Mouse (Mus musculus) neural tube, embryonic 15.5 days (tissue): ENCODE measurements around the gene Peak1. TPM values are rescaled to one million over a fixed set of nuclear protein-coding genes. Genes with fewer than 3 reads are reported as not detected.
"Not testable (repeated sequence)": the region's sequence is repeated elsewhere in the genome, so short reads cannot be mapped to it uniquely, and the experiment has no call there.

Experiments
- ATAC-seq: fragments of 200-750 bp; cut with Nextera tagmentation; 2 replicates; pipeline ENCODE4 v1.8.0; 2017; ENCODE audit warnings: mild to moderate bottlenecking, moderate TSS enrichment, moderate library complexity; ENCODE audit not compliant: low FRiP score
- H3K27ac ChIP-seq: fragments of 300-500 bp; sonication (generic); replicated peaks from 2 replicates; pipeline ENCODE4 v1.5.1; 2015; ENCODE audit warnings: mild to moderate bottlenecking, inconsistent platforms
- H3K27me3 ChIP-seq: fragments of 300-500 bp; sonication (generic); replicated peaks from 2 replicates; pipeline ENCODE4 v1.6.1; 2015; ENCODE audit warnings: inconsistent platforms
- H3K36me3 ChIP-seq: fragments of 300-500 bp; sonication (generic); 2 replicates; pipeline ENCODE4 v1.6.1; 2015; ENCODE audit warnings: inconsistent platforms
- H3K4me1 ChIP-seq: fragments of 300-500 bp; sonication (generic); 2 replicates; pipeline ENCODE4 v1.6.1; 2015; ENCODE audit warnings: inconsistent platforms
- H3K4me2 ChIP-seq: fragments of 300-500 bp; sonication (generic); 2 replicates; pipeline ENCODE4 v1.6.1; 2015; ENCODE audit warnings: inconsistent platforms, mild to moderate bottlenecking, moderate library complexity
- H3K4me3 ChIP-seq: fragments of 300-500 bp; sonication (generic); replicated peaks from 2 replicates; pipeline ENCODE4 v1.5.1; 2015; ENCODE audit warnings: mild to moderate bottlenecking, inconsistent platforms
- H3K9ac ChIP-seq: fragments of 300-500 bp; sonication (generic); replicated peaks from 2 replicates; pipeline ENCODE4 v1.6.1; 2015; ENCODE audit warnings: mild to moderate bottlenecking, inconsistent platforms
- H3K9me3 ChIP-seq: fragments of 300-500 bp; sonication (generic); replicated peaks from 2 replicates; pipeline ENCODE4 v1.6.1; 2016; ENCODE audit warnings: inconsistent platforms
- WGBS: fragments of 180-500 bp; shearing (Covaris S2); methylation state at CpG from one replicate; pipeline ENCODE4 v1.1.7; 2015; ENCODE audit warnings: mixed read lengths; 5-methylcytosine and 5-hydroxymethylcytosine counted together
- polyA plus RNA-seq: library from polyadenylated mRNA; unstranded; fragments of >200 nt; fragmentation: Nextera tagmentation; extraction: Ambion mirVana; gene quantifications from 2 replicates; pipeline ENCODE4 v1.2.1, GENCODE M21; 2015

Gene Peak1
- polyA plus RNA-seq, 1 experiment from 2014 or later, result 6.5 TPM

- WGBS, result 73% methylated on average over 7 of the region's 7 CpGs
- H3K4me2 ChIP-seq, result no peak overlapping the region
- no peak overlapping the region for H3K27ac ChIP-seq
- no peak overlapping the region for H3K4me3 ChIP-seq
- no peak for ATAC-seq
- H3K36me3 ChIP-seq, result no peaks in the 10 kb centered on the region
- no peaks in the 10 kb centered on the region for H3K9me3 ChIP-seq
- H3K27me3 ChIP-seq, result no peaks in the 10 kb centered on the region
- H3K9ac ChIP-seq, result no peak overlapping the region
- peaks cover 7% of the 10 kb centered on the region; the same call in 1 of the 2 replicates for H3K4me1 ChIP-seq
Observed at GRCm38 (mm10) chr9:56439699-56440098, 21.8 kb upstream of the Peak1 start.

DNA sequence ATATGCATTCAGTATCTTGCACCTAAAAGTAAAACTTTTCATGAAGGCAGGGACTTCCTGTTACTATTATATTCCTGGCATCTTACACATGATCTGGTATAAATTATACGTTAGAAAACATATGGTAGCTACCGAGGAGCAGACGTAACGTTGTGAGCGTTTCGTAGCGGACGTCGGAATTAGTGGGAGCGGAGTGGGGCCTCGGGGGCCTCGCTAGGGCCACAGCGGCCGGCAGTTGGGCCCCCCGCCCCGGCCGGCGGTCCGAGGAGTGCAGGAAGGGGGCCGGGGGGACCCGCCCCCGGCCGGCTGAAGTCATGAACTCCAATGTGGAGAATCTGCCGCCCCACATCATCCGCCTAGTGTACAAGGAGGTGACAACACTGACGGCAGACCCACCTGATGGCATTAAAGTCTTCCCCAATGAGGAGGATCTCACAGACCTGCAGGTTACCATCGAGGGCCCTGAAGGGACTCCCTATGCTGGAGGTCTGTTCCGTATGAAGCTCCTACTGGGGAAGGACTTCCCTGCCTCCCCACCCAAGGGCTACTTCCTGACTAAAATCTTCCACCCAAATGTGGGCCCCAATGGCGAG is 19.5 kb upstream of the Peak1 start:
- not testable (repeated sequence) for H3K4me3 ChIP-seq, H3K36me3 ChIP-seq, H3K9ac ChIP-seq, H3K27me3 ChIP-seq, H3K9me3 ChIP-seq, H3K4me2 ChIP-seq, H3K4me1 ChIP-seq, H3K27ac ChIP-seq
- WGBS, result 93% methylated on average over 23 of the region's 29 CpGs
- peak; percentile 47; the same call in 1 of the 2 replicates for ATAC-seq

DNA sequence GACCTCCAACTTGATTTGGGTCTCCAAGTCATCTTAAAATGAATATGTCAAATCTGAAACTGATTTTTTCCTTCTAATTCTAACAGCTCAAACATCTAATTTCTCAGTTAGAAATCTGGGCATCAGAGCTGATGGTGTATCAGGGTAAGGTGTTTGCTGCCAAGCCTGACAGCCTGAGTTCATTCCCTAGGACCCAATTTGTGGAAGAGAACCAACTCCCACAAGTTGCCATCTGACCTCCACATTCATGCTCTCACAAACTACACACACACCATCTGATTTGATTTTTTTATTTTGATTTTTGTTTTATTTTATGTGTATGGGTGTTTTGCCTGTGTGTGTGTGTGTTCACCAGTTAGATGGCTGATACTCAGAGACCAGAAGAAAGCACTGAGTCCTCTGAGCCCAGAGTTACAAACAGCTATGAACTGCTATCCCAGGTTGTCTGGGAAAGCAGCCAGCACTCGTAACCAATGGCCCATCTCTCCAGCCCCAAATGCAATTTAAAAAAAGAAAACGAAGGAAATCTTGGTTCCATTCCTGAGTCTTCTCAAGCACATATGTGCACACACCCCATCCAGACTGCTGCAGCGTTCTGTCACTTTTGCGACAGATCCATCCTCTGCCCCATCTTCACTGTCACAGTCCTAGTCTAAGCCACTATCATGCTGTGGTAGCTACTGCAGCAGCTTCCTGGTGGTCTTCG is 18.1 kb upstream of the Peak1 start:
- no peak for ATAC-seq
- H3K4me2 ChIP-seq, result no peak overlapping the region
- H3K4me1 ChIP-seq, result peaks cover 7% of the 10 kb centered on the region; the same call in 1 of the 2 replicates
- H3K4me3 ChIP-seq, result no peak overlapping the region
- H3K36me3 ChIP-seq, result no peaks in the 10 kb centered on the region
- WGBS, result 66% methylated on average over 5 of the region's 5 CpGs
- no peak overlapping the region for H3K9ac ChIP-seq
- no peaks in the 10 kb centered on the region for H3K9me3 ChIP-seq
- H3K27ac ChIP-seq, result 0 out of 2 replicates have a peak overlapping the region, but pooled peaks have one; percentile 37
- H3K27me3 ChIP-seq, result no peaks in the 10 kb centered on the region

GRCm38 (mm10) chr9:56424861-56425260 is 7.0 kb upstream of the Peak1 start:
- H3K9me3 ChIP-seq, result no peaks in the 10 kb centered on the region
- H3K27me3 ChIP-seq, result no peaks in the 10 kb centered on the region
- ATAC-seq, result no peak
- no peak overlapping the region for H3K9ac ChIP-seq
- WGBS, result 85% methylated on average over 4 of the region's 4 CpGs
- H3K4me3 ChIP-seq, result no peak overlapping the region
- H3K4me2 ChIP-seq, result no peak overlapping the region
- H3K4me1 ChIP-seq, result peaks cover 33% of the 10 kb centered on the region
- no peaks in the 10 kb centered on the region for H3K36me3 ChIP-seq
- H3K27ac ChIP-seq, result no peak overlapping the region

- Histone ChIP-seq H3K4me1 (peaks cover 45% of the 10 kb centered on the region), H3K4me2 (0 out of 2 replicates have a peak overlapping the region, but pooled peaks have one; percentile 9), H3K4me3 (no peak overlapping the region), H3K27ac (no peak overlapping the region), H3K36me3 (no peaks in the 10 kb centered on the region), H3K9me3 (no peaks in the 10 kb centered on the region), H3K9ac (no peak overlapping the region), H3K27me3 (no peaks in the 10 kb centered on the region)
- WGBS, result 83% methylated on average over 5 of the region's 5 CpGs
- ATAC-seq, result no peak
Observed at GRCm38 (mm10) chr9:56421991-56422390, 4.1 kb upstream of the Peak1 start.

- WGBS, result 82% methylated on average over 9 of the region's 9 CpGs
- no peak for ATAC-seq
Observed at GRCm38 (mm10) chr9:56420892-56421601, 3.2 kb upstream of the Peak1 start.

GRCm38 (mm10) chr9:56420236-56420635 is 2.4 kb upstream of the Peak1 start:
- no peaks in the 10 kb centered on the region for H3K27me3 ChIP-seq
- no peak for ATAC-seq
- 98% methylated on average over 1 of the region's 1 CpGs for WGBS
- H3K4me1 ChIP-seq, result peaks cover 59% of the 10 kb centered on the region
- peak overlapping the region; percentile 78 for H3K4me2 ChIP-seq
- no peak overlapping the region for H3K4me3 ChIP-seq
- H3K9ac ChIP-seq, result no peak overlapping the region
- no peaks in the 10 kb centered on the region for H3K36me3 ChIP-seq
- H3K27ac ChIP-seq, result no peak overlapping the region
- no peaks in the 10 kb centered on the region for H3K9me3 ChIP-seq

More at GRCm38 (mm10) chr9:56420892-56421601, 3.2 kb upstream of the Peak1 start:
- H3K27ac ChIP-seq, result no peak overlapping the region
- H3K4me2 ChIP-seq, result peak overlapping the region; percentile 78
- H3K36me3 ChIP-seq, result no peaks in the 10 kb centered on the region
- no peak overlapping the region for H3K9ac ChIP-seq
- H3K4me1 ChIP-seq, result peaks cover 54% of the 10 kb centered on the region
- H3K27me3 ChIP-seq, result no peaks in the 10 kb centered on the region
- H3K4me3 ChIP-seq, result no peak overlapping the region
- no peaks in the 10 kb centered on the region for H3K9me3 ChIP-seq

- Histone ChIP-seq H3K9me3 (no peaks in the 10 kb centered on the region), H3K27me3 (no peaks in the 10 kb centered on the region), H3K9ac (peak overlapping the region; percentile 78), H3K4me1 (peaks cover 59% of the 10 kb centered on the region), H3K36me3 (no peaks in the 10 kb centered on the region), H3K4me3 (peak overlapping the region; percentile 78), H3K27ac (peak overlapping the region; percentile 98), H3K4me2 (peak overlapping the region; percentile 78)
- peak; percentile 64 for ATAC-seq
- WGBS, result under 1% methylated on average over 10 of the region's 11 CpGs
Observed at GRCm38 (mm10) chr9:56418738-56419239, 922 bp upstream of the Peak1 start.

DNA sequence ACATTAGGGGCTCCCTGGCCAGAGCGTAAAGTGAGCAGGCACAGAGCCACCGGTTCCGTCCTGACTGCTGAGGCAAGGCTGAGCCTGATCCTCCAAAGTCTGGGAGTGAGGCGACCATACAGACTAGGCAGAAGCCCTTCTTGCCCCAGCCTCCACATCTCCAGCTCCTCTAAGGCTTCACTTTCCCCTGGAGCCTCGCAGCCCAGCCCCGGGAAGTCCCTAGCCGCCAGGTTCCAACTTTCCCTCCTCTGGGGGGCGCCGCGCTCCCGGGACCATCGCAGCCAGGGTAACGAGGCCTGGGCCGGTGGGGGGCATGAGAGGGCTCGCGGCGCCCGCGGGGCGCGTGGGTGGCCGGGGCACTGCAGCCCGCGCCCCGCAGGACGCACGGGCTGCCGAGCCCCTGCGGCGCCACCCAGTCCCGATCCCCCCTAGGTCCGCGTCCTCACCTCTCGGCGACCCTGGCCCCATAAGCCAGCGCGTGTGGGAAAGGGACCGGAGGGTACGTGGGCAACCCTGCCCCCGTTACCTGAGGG is 386 bp downstream of the Peak1 start:
- Histone ChIP-seq H3K27ac (peak overlapping the region; percentile 90), H3K27me3 (no peaks in the 10 kb centered on the region), H3K4me3 (peak overlapping the region; percentile 78), H3K9ac (peak overlapping the region; percentile 75), H3K9me3 (no peaks in the 10 kb centered on the region), H3K4me1 (peaks cover 53% of the 10 kb centered on the region), H3K4me2 (peak overlapping the region; percentile 78), H3K36me3 (no peaks in the 10 kb centered on the region)
- ATAC-seq, result peak; percentile 45
- WGBS, result under 1% methylated on average over 40 of the region's 40 CpGs

DNA sequence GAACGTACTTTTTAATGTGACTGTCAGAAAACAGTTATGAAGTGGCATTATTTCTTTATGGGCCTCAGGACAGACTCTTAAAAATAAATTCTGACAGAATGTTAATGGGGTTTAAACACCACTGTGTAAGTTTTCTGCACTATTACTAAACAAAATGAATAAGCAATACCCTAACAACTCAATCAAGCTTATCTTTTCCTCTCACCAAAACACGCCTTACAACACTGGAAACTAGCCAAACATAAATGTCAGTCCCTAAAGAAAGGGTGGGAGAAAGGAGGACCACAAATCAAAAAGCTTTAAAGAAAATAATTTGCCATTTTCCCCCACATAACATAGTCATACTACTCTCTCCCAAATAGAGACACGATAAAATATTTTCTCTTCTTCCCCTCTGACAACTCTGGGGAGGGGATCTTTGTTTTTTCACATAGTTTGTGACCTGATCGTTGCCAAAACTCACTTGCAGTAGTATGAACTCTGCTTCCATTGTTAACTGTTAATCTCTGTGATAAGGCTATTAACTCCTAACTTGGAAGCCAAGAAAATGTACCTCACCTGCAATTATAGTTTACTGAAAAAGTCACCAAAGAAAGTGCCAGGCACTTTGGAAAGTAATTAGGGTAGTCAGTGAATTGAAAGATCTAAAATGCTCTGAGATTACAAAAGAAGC is 1.8 kb downstream of the Peak1 start:
- Histone ChIP-seq H3K4me2 (peak overlapping the region; percentile 78), H3K36me3 (no peaks in the 10 kb centered on the region), H3K9ac (no peak overlapping the region), H3K27me3 (no peaks in the 10 kb centered on the region), H3K9me3 (no peaks in the 10 kb centered on the region), H3K4me3 (peak overlapping the region; percentile 18; the same call in 1 of the 2 replicates), H3K27ac (no peak overlapping the region), H3K4me1 (peaks cover 41% of the 10 kb centered on the region)
- no peak for ATAC-seq
- WGBS, result 43% methylated on average over 4 of the region's 4 CpGs

DNA sequence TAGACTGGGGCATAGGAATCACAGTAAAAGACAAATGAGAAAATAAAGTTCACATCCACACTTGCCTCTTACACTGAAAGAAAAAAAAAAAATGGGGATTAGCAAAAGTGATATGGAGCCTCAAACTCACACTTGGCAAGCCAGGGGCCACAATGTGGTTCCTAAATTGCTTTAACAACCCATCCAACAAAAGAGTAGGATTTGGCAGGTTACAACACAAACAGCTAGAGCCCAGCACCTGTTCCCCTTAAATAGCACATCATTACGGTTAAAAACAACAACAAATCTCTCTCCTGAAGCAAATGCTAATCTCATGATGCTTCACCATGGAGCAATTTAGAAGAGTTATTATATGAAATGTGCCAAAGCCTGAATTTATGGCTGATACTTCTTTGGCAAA is 2.5 kb downstream of the Peak1 start:
- 47% methylated on average over 1 of the region's 1 CpGs for WGBS
- no peak for ATAC-seq

More for the DNA sequence above, 2.5 kb downstream of the Peak1 start:
- no peaks in the 10 kb centered on the region for H3K9me3 ChIP-seq
- no peak overlapping the region for H3K4me3 ChIP-seq
- no peak overlapping the region for H3K27ac ChIP-seq
- H3K9ac ChIP-seq, result no peak overlapping the region
- no peaks in the 10 kb centered on the region for H3K36me3 ChIP-seq
- peaks cover 34% of the 10 kb centered on the region for H3K4me1 ChIP-seq
- H3K4me2 ChIP-seq, result peak overlapping the region; percentile 78
- H3K27me3 ChIP-seq, result no peaks in the 10 kb centered on the region
